Mouse (Mus musculus) C2C12 (cell line): ENCODE results near the gene Actg2.

Experiments used
- CEBPB ChIP-seq: IDR thresholded peaks from one replicate; pipeline ENCODE4 v1.6.1; 2011; ENCODE audit warnings: low read depth, mild to moderate bottlenecking, control low read depth, moderate library complexity
- CTCF ChIP-seq: IDR thresholded peaks from one replicate; pipeline ENCODE4 v1.5.1; 2011; ENCODE audit not compliant: control insufficient read depth, insufficient read depth, insufficient read length
- FOSL1 ChIP-seq: IDR thresholded peaks from one replicate; pipeline ENCODE4 v1.8.0; 2011; ENCODE audit warnings: mild to moderate bottlenecking, low read length; ENCODE audit not compliant: poor library complexity, insufficient read depth, severe bottlenecking
- MAX ChIP-seq: IDR thresholded peaks from one replicate; pipeline ENCODE4 v1.6.1; 2011; ENCODE audit warnings: mild to moderate bottlenecking, control low read depth
- USF1 ChIP-seq: IDR thresholded peaks from one replicate; pipeline ENCODE4 v1.6.1; 2011; ENCODE audit warnings: low read depth, mild to moderate bottlenecking, control low read depth, moderate library complexity

- TF ChIP-seq CTCF: no peak
- no peak for TF ChIP-seq FOSL1
- TF ChIP-seq USF1: no peak
- TF ChIP-seq CEBPB: no peak
- TF ChIP-seq MAX: no peak
These were observed 72.1 kb downstream of the Actg2 start for GRCm38 (mm10) chr6:83464011-83464410.
